Mouse (Mus musculus) myocyte (in vitro differentiated cells): ENCODE measurements at regions not wholly inside any gene's neighbourhood (a gene's known extent, or its start where the extent isn't known, plus 50 kb on each side); places are given as distances from the start of the nearest gene placed in this dataset.

Source experiments
- E2F4 ChIP-seq: IDR thresholded peaks from one replicate; pipeline ENCODE4 v1.6.1; 2011; ENCODE audit warnings: mild to moderate bottlenecking, control low read depth, moderate library complexity; ENCODE audit not compliant: insufficient read depth
- MAX ChIP-seq: IDR thresholded peaks from one replicate; pipeline ENCODE4 v1.6.1; 2011; ENCODE audit warnings: low read depth, mild to moderate bottlenecking, control low read depth
- MYOG ChIP-seq, 3 experiments: IDR thresholded peaks; one replicate each; pipeline ENCODE4 v1.6.1; 2011; ENCODE audit warnings: control low read depth in 2 of 3, low read depth in 2 of 3, mild to moderate bottlenecking in 2 of 3; ENCODE audit not compliant: insufficient read length in 2 of 3, control insufficient read depth in 1 of 3, insufficient read depth in 1 of 3
- POLR2A ChIP-seq: IDR thresholded peaks from one replicate; pipeline ENCODE4 v1.6.1; 2011; ENCODE audit warnings: low read depth, mild to moderate bottlenecking, control low read depth, moderate library complexity; ENCODE audit not compliant: insufficient read length
- SRF ChIP-seq: IDR thresholded peaks from one replicate; pipeline ENCODE4 v1.6.1; 2011; ENCODE audit warnings: low read depth; ENCODE audit not compliant: control insufficient read depth, insufficient read length
- TCF12 ChIP-seq: IDR thresholded peaks from one replicate; pipeline ENCODE4 v1.6.1; 2011; ENCODE audit warnings: mild to moderate bottlenecking, control low read depth; ENCODE audit not compliant: poor library complexity, insufficient read depth, severe bottlenecking
- USF1 ChIP-seq: IDR thresholded peaks from one replicate; pipeline ENCODE4 v1.6.1; 2011; ENCODE audit warnings: low read depth, mild to moderate bottlenecking, control low read depth, moderate library complexity

DNA sequence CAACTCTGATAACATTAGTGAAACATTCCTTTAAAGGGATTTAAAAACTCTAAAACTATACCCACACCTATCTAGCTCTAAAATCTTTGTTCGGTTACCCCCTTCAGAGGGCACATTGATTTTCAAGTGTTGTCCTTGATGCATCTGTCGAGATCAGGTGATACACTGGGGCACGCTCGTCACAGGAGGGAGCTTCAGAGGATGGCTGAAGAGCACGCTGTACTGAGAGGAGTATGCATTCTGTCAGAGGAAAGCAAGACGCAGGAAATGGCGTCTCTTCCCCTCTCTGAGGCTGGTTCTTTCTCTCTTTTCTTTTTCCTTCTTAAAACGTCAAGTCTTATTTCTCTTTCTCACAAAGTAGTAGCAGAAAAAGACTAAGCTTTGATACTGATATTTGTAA lies 179.3 kb downstream of the Faxc start:
- TF ChIP-seq POLR2A (no peak), TCF12 (no peak), USF1 (no peak), SRF (no peak), MAX (no peak), E2F4 (no peak), MYOG (IDR thresholded peaks at IDR 0.05; ENCODE audit: control insufficient read depth in 1 of 3, insufficient read depth in 1 of 3, insufficient read length in 2 of 3, low read depth in 2 of 3) (no peak)
